Mouse (Mus musculus): ENCODE data around the gene Mfsd4b2.
"Not testable (repeated sequence)": the region's sequence is repeated elsewhere in the genome, so short reads cannot be mapped to it uniquely, and the experiment has no call there.

Gene Mfsd4b2

GRCm38 (mm10) chr10:39926616-39927139 lies at the start of gene Mfsd4b2:
Mfsd4b2 (minus strand) TSS chr10:39926923.
- no peak for DNase-seq (ENCODE audit: low spot score)

GRCm38 (mm10) chr10:39975771-39976170 lies 49.0 kb upstream of the Mfsd4b2 start:
- no peak for DNase-seq (ENCODE audit: low spot score)

GRCm38 (mm10) chr10:39974982-39975381 lies 48.3 kb upstream of the Mfsd4b2 start:
- no peak for DNase-seq (ENCODE audit: low spot score)

GRCm38 (mm10) chr10:39967512-39967911 lies 40.8 kb upstream of the Mfsd4b2 start:
- DNase-seq (ENCODE audit: low spot score): no peak

GRCm38 (mm10) chr10:39961906-39962305 lies 35.2 kb upstream of the Mfsd4b2 start:
- no peak for DNase-seq (ENCODE audit: low spot score)

GRCm38 (mm10) chr10:39960441-39960822 lies 33.7 kb upstream of the Mfsd4b2 start:
- DNase-seq (ENCODE audit: low spot score): no peak

- peak; percentile 83 for DNase-seq (ENCODE audit: low spot score)
Measured at GRCm38 (mm10) chr10:39959761-39960440, 33.2 kb upstream of the Mfsd4b2 start, which contains the start of gene Mfsd4b3. Mfsd4b3 (minus strand) TSS chr10:39960153.

GRCm38 (mm10) chr10:39958266-39958665 lies 31.5 kb upstream of the Mfsd4b2 start:
- no peak for DNase-seq (ENCODE audit: low spot score)

GRCm38 (mm10) chr10:39956340-39956878 lies 29.7 kb upstream of the Mfsd4b2 start:
- no peak for DNase-seq (ENCODE audit: low spot score)

- DNase-seq (ENCODE audit: low spot score): no peak
Measured at GRCm38 (mm10) chr10:39955163-39955562, 28.4 kb upstream of the Mfsd4b2 start.

- no peak for DNase-seq (ENCODE audit: low spot score)
Measured at GRCm38 (mm10) chr10:39949377-39949954, 22.7 kb upstream of the Mfsd4b2 start.

GRCm38 (mm10) chr10:39947195-39947594 lies 20.5 kb upstream of the Mfsd4b2 start:
- DNase-seq (ENCODE audit: low spot score): not testable (repeated sequence)

GRCm38 (mm10) chr10:39936553-39936952 lies 9.8 kb upstream of the Mfsd4b2 start:
- DNase-seq (ENCODE audit: low spot score): no peak

- DNase-seq (ENCODE audit: low spot score): not testable (repeated sequence)
Measured at GRCm38 (mm10) chr10:39924556-39924955, 2.2 kb downstream of the Mfsd4b2 start.

- DNase-seq (ENCODE audit: low spot score): no peak
Measured at GRCm38 (mm10) chr10:39912616-39913015, 14.1 kb downstream of the Mfsd4b2 start.

GRCm38 (mm10) chr10:39908768-39909441 lies 17.8 kb downstream of the Mfsd4b2 start:
- DNase-seq (ENCODE audit: low spot score): no peak

GRCm38 (mm10) chr10:39906799-39907658 lies 19.7 kb downstream of the Mfsd4b2 start:
- DNase-seq (ENCODE audit: low spot score): no peak

GRCm38 (mm10) chr10:39904191-39904590 lies 22.5 kb downstream of the Mfsd4b2 start:
- no peak for DNase-seq (ENCODE audit: low spot score)

- DNase-seq (ENCODE audit: low spot score): peak; percentile 85
Measured at GRCm38 (mm10) chr10:39898874-39899371, 27.8 kb downstream of the Mfsd4b2 start, which contains the start of gene Mfsd4b4. Mfsd4b4 (minus strand) TSS chr10:39899238.

GRCm38 (mm10) chr10:39896503-39896902 lies 30.2 kb downstream of the Mfsd4b2 start:
- no peak for DNase-seq (ENCODE audit: low spot score)

Measured in MN1 (cell line).